Mouse (Mus musculus): ENCODE measurements around the gene Cdk15.

GRCm38 (mm10) chr1:59297167-59297566 is 40.5 kb downstream of the Cdk15 start:
- no peak for TF ChIP-seq FLI1 (IDR thresholded peaks at IDR 0.05; ENCODE audit: low read length)
- no peak for TF ChIP-seq GATA1 (IDR thresholded peaks at IDR 0.05; ENCODE audit: borderline replicate concordance, low read length)

Measured in megakaryocyte, embryonic 14.5 days (primary cell).